Mouse (Mus musculus) myocyte (in vitro differentiated cells): ENCODE data around the gene Per1. TPM values are rescaled to one million over a fixed set of nuclear protein-coding genes. Genes with fewer than 3 reads are reported as not detected.

ENCODE experiments used
- H3K27me3 ChIP-seq: one replicate; pipeline ENCODE4 v1.6.1; 2011; ENCODE audit not compliant: control insufficient read depth, insufficient read depth, insufficient read length
- H3K36me3 ChIP-seq: one replicate; pipeline ENCODE4 v1.6.1; 2011; ENCODE audit not compliant: control insufficient read depth, insufficient read depth
- H3K4me2 ChIP-seq: one replicate; pipeline ENCODE4 v1.6.1; 2011; ENCODE audit warnings: low read depth, control low read depth
- H3K4me3 ChIP-seq: one replicate; pipeline ENCODE4 v1.5.1; 2011; ENCODE audit warnings: mild to moderate bottlenecking, control low read depth, moderate library complexity
- H3K79me2 ChIP-seq: one replicate; pipeline ENCODE4 v1.6.1; 2011; ENCODE audit not compliant: control insufficient read depth, insufficient read depth
- H3ac ChIP-seq: one replicate; pipeline ENCODE4 v1.6.1; 2011; ENCODE audit not compliant: control insufficient read depth, insufficient read length
- CEBPB ChIP-seq: IDR thresholded peaks from 2 replicates; pipeline ENCODE4 v1.6.1; 2011; ENCODE audit warnings: mild to moderate bottlenecking, moderate library complexity; ENCODE audit not compliant: poor library complexity, insufficient read depth, severe bottlenecking
- E2F4 ChIP-seq: IDR thresholded peaks from one replicate; pipeline ENCODE4 v1.6.1; 2011; ENCODE audit warnings: mild to moderate bottlenecking, control low read depth, moderate library complexity; ENCODE audit not compliant: insufficient read depth
- MAX ChIP-seq: IDR thresholded peaks from one replicate; pipeline ENCODE4 v1.6.1; 2011; ENCODE audit warnings: low read depth, mild to moderate bottlenecking, control low read depth
- MYOD1 ChIP-seq, 3 experiments: IDR thresholded peaks; one replicate each; pipeline ENCODE4 v1.6.1; 2011; ENCODE audit warnings: control low read depth in 2 of 3, low read depth in 2 of 3, mild to moderate bottlenecking in 2 of 3, moderate library complexity in 1 of 3; ENCODE audit not compliant: insufficient read length in 2 of 3, control insufficient read depth in 1 of 3
- MYOG ChIP-seq, 3 experiments: IDR thresholded peaks; one replicate each; pipeline ENCODE4 v1.6.1; 2011; ENCODE audit warnings: control low read depth in 2 of 3, low read depth in 2 of 3, mild to moderate bottlenecking in 2 of 3; ENCODE audit not compliant: insufficient read length in 2 of 3, control insufficient read depth in 1 of 3, insufficient read depth in 1 of 3
- POLR2A ChIP-seq: IDR thresholded peaks from one replicate; pipeline ENCODE4 v1.6.1; 2011; ENCODE audit warnings: low read depth, mild to moderate bottlenecking, control low read depth, moderate library complexity; ENCODE audit not compliant: insufficient read length
- POLR2AphosphoS2 ChIP-seq: IDR thresholded peaks from one replicate; pipeline ENCODE4 v1.6.1; 2011; ENCODE audit warnings: low read depth, control low read depth; ENCODE audit not compliant: insufficient read length
- REST ChIP-seq: IDR thresholded peaks from one replicate; pipeline ENCODE4 v1.6.1; 2011; ENCODE audit warnings: mild to moderate bottlenecking, control low read depth, moderate library complexity; ENCODE audit not compliant: insufficient read depth, insufficient read length
- SRF ChIP-seq: IDR thresholded peaks from one replicate; pipeline ENCODE4 v1.6.1; 2011; ENCODE audit warnings: low read depth; ENCODE audit not compliant: control insufficient read depth, insufficient read length
- TCF12 ChIP-seq: IDR thresholded peaks from one replicate; pipeline ENCODE4 v1.6.1; 2011; ENCODE audit warnings: mild to moderate bottlenecking, control low read depth; ENCODE audit not compliant: poor library complexity, insufficient read depth, severe bottlenecking
- TCF3 ChIP-seq: IDR thresholded peaks from one replicate; pipeline ENCODE4 v1.6.1; 2011; ENCODE audit warnings: low read depth, control low read depth; ENCODE audit not compliant: insufficient read length
- USF1 ChIP-seq: IDR thresholded peaks from one replicate; pipeline ENCODE4 v1.6.1; 2011; ENCODE audit warnings: low read depth, mild to moderate bottlenecking, control low read depth, moderate library complexity
- polyA plus RNA-seq: library from polyadenylated mRNA; unstranded; fragments of >200 nt; fragmentation: generic; extraction: Trizol; gene quantifications from one replicate; pipeline ENCODE4 v1.2.1, GENCODE M21; 2012; ENCODE audit warnings: missing spikeins

The Per1 gene
- polyA plus RNA-seq, 1 experiment: 8.9 TPM

DNA sequence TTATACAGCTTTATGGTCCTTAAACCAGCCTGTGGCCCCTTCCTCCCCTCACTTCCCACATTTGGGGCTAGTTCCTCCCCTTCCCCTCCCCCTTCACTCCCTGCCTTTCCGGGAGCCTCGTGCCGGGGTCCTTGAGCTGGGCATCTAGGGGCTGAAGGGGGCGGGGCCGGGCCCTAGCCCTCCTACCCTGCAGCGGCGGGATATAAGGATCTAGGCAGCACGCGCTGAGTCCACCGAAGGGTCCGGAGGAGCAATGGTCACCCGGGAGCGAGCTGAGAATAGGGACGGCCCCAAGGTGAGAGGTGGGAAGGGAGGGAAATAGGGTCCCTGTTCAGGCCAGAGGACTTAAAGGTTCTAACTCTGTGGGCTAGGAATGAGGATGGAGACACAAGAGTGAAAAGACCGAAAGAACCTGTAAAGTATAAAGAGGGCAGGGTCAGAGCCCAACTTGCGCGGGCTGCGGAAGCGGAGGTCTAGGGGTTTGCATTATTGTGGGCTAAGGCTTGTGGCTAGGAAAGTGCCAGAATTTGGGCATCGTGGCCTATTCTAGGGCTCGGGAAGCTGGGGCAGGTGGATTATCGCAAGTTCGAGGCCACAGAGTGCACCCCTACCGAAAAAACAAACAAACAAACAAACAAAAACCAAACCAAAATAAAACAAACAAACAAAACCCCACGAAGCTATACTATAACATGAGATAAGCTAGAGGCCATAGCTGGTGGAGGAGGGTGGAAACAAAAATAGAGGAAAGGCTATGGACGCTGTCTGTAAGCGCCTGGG is 25.4 kb downstream of the Per1 start, which contains the start of gene Hes7:
TSS of gene Hes7 (plus strand) at position 184 of the 780 bp plus-strand sequence.
- no peaks in the 10 kb centered on the region for H3K79me2 ChIP-seq
- no peaks in the 10 kb centered on the region for H3K36me3 ChIP-seq
- H3K4me2 ChIP-seq: peak within 1 kb of the TSS; percentile 99
- H3K27me3 ChIP-seq: no peaks in the 10 kb centered on the region
- TF ChIP-seq E2F4 (no peak), TCF3 (no peak), SRF (no peak), MYOD1 (IDR thresholded peaks at IDR 0.05; ENCODE audit: control insufficient read depth in 1 of 3, insufficient read length in 2 of 3, low read depth in 2 of 3) (no peak), REST (no peak), USF1 (no peak), POLR2AphosphoS2 (no peak), CEBPB (no peak)
- peak within 1 kb of the TSS; percentile 68 for H3K4me3 ChIP-seq
- H3ac ChIP-seq: peak within 1 kb of the TSS; percentile 82

DNA sequence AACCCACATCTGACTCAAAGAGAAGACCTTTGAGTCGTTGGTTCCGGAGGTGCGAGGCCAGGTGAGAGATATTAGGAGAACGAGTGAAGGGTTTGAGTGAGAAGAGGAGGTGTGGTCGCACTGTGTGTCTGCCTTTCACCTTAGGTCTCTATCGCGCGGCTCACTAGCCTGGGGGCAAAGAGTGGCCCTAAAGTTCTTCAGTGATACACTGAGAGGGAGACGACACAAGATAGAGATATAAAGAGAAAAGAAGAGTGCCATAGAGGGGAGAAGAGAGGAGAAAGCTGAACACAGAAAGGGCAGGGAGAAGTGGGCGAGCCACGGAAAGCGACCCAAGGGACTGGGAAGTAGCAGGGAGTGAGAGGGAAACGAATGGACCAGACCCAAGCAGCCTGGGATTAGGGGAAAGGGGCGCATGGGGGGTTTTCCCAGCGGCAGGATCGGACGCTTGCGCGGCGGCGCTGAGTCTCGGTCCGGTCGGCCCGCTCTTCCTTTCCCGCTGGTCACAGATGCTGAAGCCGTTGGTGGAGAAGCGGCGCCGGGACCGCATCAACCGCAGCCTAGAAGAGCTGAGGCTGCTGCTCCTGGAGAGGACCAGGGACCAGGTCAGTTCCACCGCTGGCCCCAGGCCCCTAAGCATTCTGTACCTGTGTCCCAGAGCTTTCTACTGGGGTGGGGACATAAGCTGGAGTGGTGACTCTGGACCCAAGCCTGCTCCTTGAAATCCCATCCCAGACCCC is 26.2 kb downstream of the Per1 start:
- Histone ChIP-seq H3ac (peak overlapping the region; percentile 82), H3K36me3 (no peaks in the 10 kb centered on the region), H3K4me3 (peak overlapping the region; percentile 68), H3K79me2 (no peaks in the 10 kb centered on the region), H3K4me2 (peak overlapping the region; percentile 99), H3K27me3 (no peaks in the 10 kb centered on the region)
- TF ChIP-seq MYOG (IDR thresholded peaks at IDR 0.05; ENCODE audit: control insufficient read depth in 1 of 3, insufficient read depth in 1 of 3, insufficient read length in 2 of 3, low read depth in 2 of 3) (no peak), SRF (no peak), REST (no peak), MYOD1 (IDR thresholded peaks at IDR 0.05; ENCODE audit: control insufficient read depth in 1 of 3, insufficient read length in 2 of 3, low read depth in 2 of 3) (no peak), POLR2A (no peak), USF1 (no peak), TCF3 (no peak), E2F4 (no peak), MAX (no peak), TCF12 (no peak), CEBPB (no peak), POLR2AphosphoS2 (no peak)

DNA sequence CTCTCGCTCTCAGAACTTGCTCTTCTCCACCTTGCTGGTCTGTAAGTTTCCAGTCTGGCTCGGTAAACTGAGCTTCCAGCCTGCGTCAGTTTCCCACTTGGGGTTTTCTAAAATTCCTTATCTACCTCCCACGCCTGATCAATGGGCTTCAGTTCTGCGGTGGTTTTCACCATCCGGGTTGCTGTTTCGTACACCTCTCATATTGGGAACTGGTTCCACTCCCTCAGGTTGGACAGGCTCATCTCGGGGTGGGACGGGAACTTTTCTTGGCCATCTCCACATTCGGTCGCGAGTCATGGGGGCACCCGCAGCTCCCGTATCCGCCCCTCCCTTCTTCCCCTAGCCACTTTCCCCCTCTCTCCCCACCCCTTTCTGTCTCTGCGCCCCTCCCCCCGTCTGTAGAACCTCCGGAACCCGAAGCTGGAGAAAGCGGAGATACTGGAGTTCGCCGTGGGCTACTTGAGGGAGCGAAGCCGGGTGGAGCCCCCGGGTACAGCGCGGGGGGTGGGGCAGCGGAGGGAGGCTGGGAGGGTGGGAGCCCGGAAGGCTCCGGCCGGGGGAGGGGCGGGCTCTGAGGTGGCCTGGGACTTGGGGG is 26.8 kb downstream of the Per1 start:
- H3K4me3 ChIP-seq: peak overlapping the region; percentile 68
- no peaks in the 10 kb centered on the region for H3K27me3 ChIP-seq
- peak overlapping the region; percentile 82 for H3ac ChIP-seq
- no peaks in the 10 kb centered on the region for H3K36me3 ChIP-seq
- H3K4me2 ChIP-seq: peak overlapping the region; percentile 99
- no peak for TF ChIP-seq POLR2A
- no peak for TF ChIP-seq POLR2AphosphoS2
- no peak for TF ChIP-seq E2F4
- no peak for TF ChIP-seq REST
- no peak for TF ChIP-seq MYOG (IDR thresholded peaks at IDR 0.05; ENCODE audit: control insufficient read depth in 1 of 3, insufficient read depth in 1 of 3, insufficient read length in 2 of 3, low read depth in 2 of 3)
- TF ChIP-seq USF1: no peak
- no peak for TF ChIP-seq TCF12
- no peak for TF ChIP-seq SRF
- TF ChIP-seq TCF3: no peak
- TF ChIP-seq CEBPB: no peak
- TF ChIP-seq MYOD1 (IDR thresholded peaks at IDR 0.05; ENCODE audit: control insufficient read depth in 1 of 3, insufficient read length in 2 of 3, low read depth in 2 of 3): no peak
- no peak for TF ChIP-seq MAX
- no peaks in the 10 kb centered on the region for H3K79me2 ChIP-seq

DNA sequence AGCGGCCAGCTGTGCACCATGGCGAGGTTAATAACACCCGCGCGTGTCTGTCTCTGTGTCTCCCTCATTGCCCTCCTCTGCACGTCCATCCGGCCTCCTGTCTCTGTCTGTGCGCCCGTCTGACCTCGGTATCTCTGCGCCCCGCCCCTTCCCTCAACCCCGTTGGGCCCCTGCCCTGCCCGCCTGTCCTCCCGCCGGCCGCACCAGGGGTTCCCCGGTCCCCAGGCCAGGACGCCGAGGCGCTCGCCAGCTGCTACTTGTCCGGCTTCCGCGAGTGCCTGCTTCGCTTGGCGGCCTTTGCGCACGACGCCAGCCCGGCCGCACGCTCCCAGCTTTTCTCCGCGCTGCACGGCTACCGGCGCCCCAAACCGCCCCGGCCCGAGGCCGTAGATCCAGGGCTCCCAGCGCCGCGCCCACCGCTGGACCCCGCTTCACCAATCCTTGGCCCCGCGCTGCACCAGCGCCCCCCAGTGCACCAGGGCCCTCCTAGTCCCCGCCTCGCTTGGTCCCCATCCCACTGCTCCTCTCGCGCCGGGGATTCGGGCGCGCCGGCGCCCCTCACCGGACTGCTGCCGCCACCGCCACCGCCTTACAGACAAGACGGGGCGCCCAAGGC is 27.4 kb downstream of the Per1 start, which contains the start of gene 9130213A22Rik:
TSS of gene 9130213A22Rik (minus strand) at position 254 of the 616 bp plus-strand sequence.
- peak; percentile 72 for TF ChIP-seq POLR2A
- no peak for TF ChIP-seq E2F4
- TF ChIP-seq POLR2AphosphoS2: peak; percentile 48
- peak in 1 of 3 experiments; percentile 38 for TF ChIP-seq MYOG (IDR thresholded peaks at IDR 0.05; ENCODE audit: control insufficient read depth in 1 of 3, insufficient read depth in 1 of 3, insufficient read length in 2 of 3, low read depth in 2 of 3)
- peak in 1 of 3 experiments; percentile 56 for TF ChIP-seq MYOD1 (IDR thresholded peaks at IDR 0.05; ENCODE audit: control insufficient read depth in 1 of 3, insufficient read length in 2 of 3, low read depth in 2 of 3)
- Histone ChIP-seq H3ac (peak within 1 kb of the TSS; percentile 82), H3K27me3 (no peaks in the 10 kb centered on the region), H3K79me2 (no peaks in the 10 kb centered on the region), H3K4me3 (peak within 1 kb of the TSS; percentile 68), H3K4me2 (peak within 1 kb of the TSS; percentile 99), H3K36me3 (no peaks in the 10 kb centered on the region)
